Mouse (Mus musculus): ENCODE measurements at regions not wholly inside any gene's neighbourhood (a gene's known extent, or its start where the extent isn't known, plus 50 kb on each side); places are given as distances from the start of the nearest gene placed in this dataset.
A peak's percentile ranks its signal among the peaks of the same experiment; 100 is the strongest.

DNA sequence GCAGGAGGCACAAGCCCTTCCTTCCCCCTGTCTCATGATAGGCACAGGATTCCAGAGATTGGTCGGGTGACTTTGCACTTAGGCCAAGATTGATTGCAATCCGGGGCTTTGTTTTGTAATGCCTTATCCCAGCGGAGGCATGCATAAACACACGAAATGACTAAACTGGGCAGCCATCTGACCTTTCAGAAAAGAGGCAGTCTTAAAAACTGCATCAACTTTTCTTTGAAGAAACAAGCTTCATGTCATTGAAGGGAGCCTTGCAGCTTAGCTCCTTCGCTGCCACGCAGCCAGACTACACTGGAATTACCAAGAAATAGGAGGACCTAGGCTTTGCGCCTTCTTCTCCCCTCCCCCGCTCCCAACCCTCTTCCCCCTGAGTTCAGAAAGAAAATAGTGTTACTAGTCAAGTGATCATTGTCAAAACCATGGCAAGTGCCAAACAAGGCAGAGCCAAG lies 67.7 kb upstream of the BC052040 start:
- no peaks in the 10 kb centered on the region for H3K9me3 ChIP-seq
- peaks cover 46% of the 10 kb centered on the region for H3K4me1 ChIP-seq (replicated peaks)
- 12% methylated on average over 8 of the region's 8 CpGs for WGBS
- peak; percentile 57 for DNase-seq (ENCODE audit: low spot score)
- H3K36me3 ChIP-seq, result no peaks in the 10 kb centered on the region
- H3K27me3 ChIP-seq (ENCODE audit: insufficient read depth, poor library complexity, severe bottlenecking), result no peaks in the 10 kb centered on the region
- H3K27ac ChIP-seq, result peak overlapping the region; percentile 79
- no peak overlapping the region for H3K4me3 ChIP-seq

DNA sequence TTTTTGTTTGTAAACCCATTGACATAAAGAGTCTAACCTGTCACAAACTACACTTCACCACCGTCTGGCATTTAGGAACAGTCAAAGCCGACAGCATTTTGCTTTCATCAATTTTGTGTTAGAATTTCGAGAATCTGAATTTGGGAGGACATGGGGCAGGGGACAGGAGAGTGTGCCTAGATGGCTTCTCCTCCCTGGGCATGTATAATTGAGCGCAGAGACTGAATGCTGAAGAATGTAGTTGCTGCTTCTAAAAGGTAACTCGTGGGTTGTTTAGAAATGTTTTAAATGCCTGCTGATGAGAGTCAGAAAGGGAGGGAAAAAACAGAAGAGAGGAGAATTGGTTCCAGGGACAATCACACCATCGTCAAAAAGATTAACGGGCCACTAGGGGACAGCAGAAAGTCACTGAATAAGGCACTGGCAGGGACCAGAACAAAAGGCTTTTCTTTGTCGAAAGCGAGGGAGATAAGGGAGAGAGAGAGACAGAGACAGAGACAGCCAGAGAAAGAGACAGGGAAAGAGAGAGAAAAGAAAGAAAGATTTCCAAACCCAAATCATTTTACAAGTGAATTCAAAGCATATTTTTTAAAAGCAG lies 66.6 kb upstream of the BC052040 start:
- Histone ChIP-seq H3K27me3 (ENCODE audit: insufficient read depth, poor library complexity, severe bottlenecking) (no peaks in the 10 kb centered on the region), H3K9me3 (no peaks in the 10 kb centered on the region), H3K27ac (peak overlapping the region; percentile 76), H3K36me3 (no peaks in the 10 kb centered on the region), H3K4me1 (replicated peaks) (peaks cover 37% of the 10 kb centered on the region), H3K4me3 (no peak overlapping the region)
- peak; percentile 48 for DNase-seq (ENCODE audit: low spot score)
- 12% methylated on average over 9 of the region's 9 CpGs for WGBS

DNA sequence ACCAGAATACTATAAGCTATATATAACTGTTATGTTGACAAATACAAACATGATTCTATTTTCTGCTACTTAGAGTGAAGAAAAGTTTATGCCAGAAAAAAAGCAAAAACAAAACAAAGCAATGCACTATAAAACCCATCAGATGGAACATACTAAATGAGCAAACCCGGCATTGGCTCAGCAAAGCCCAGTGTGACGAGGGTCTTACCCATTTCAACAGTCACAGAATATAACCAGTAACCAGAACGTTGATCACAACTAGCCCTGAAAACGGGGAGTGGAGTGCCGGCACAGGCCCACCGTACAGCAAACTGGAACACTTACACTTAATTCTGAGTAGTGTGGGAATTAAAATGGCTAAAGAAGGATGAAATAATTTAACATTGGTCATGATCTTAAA lies 66.0 kb upstream of the BC052040 start:
- H3K9me3 ChIP-seq, result no peaks in the 10 kb centered on the region
- H3K4me3 ChIP-seq, result no peak overlapping the region
- 80% methylated on average over 6 of the region's 6 CpGs for WGBS
- no peak for DNase-seq (ENCODE audit: low spot score)
- no peaks in the 10 kb centered on the region for H3K27me3 ChIP-seq (ENCODE audit: insufficient read depth, poor library complexity, severe bottlenecking)
- peaks cover 39% of the 10 kb centered on the region for H3K4me1 ChIP-seq (replicated peaks)
- peak overlapping the region; percentile 76 for H3K27ac ChIP-seq
- no peaks in the 10 kb centered on the region for H3K36me3 ChIP-seq

DNA sequence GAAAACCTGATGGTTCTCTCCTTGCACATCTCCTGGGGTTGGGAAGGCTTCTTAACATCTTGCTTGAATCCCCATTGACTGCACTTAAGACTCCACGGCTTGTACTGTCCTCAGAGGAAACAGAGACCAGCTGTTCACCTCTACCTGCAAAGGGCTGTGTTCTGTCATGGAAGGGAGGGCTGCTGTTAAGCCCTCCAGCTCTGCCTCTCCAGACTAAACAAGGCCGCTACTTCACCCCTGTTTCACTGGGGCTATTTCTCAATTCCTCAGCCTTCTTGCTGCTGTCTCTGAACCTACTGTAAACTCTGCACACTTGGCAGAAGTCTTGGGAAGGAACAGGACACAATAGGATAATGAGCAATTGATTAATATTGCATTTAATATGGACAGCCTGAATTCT lies 64.7 kb upstream of the BC052040 start:
- Histone ChIP-seq H3K9me3 (no peaks in the 10 kb centered on the region), H3K4me1 (replicated peaks) (peaks cover 39% of the 10 kb centered on the region), H3K27me3 (ENCODE audit: insufficient read depth, poor library complexity, severe bottlenecking) (no peaks in the 10 kb centered on the region), H3K27ac (peak overlapping the region; percentile 66; the same call in 1 of the 2 replicates), H3K36me3 (no peaks in the 10 kb centered on the region), H3K4me3 (no peak overlapping the region)
- DNase-seq (ENCODE audit: low spot score), result no peak
- WGBS, result 64% methylated on average over 2 of the region's 2 CpGs

DNA sequence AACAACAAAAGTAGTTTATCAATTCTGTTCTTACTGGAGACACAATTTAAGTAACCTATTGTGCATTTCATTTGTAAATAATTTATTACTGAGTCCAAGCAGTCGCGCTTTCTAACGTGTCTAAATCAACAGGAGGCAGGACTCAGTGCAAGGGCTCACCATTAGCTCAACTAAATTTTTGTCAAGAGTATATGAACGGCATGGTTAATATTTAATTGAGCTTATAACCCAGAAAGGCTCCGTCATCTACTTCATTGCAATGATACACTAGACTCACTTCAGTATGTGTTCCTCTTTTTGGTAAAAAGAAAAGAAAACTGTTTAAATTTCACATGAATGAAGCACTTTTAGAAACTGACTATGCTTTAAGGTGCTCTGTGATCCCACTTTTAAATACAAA lies 61.5 kb upstream of the BC052040 start:
- no peak overlapping the region for H3K27ac ChIP-seq
- no peaks in the 10 kb centered on the region for H3K36me3 ChIP-seq
- H3K9me3 ChIP-seq, result no peaks in the 10 kb centered on the region
- WGBS, result 78% methylated on average over 5 of the region's 5 CpGs
- H3K4me3 ChIP-seq, result no peak overlapping the region
- DNase-seq (ENCODE audit: low spot score), result no peak
- H3K4me1 ChIP-seq (replicated peaks), result peaks cover 14% of the 10 kb centered on the region
- H3K27me3 ChIP-seq (ENCODE audit: insufficient read depth, poor library complexity, severe bottlenecking), result no peaks in the 10 kb centered on the region

DNA sequence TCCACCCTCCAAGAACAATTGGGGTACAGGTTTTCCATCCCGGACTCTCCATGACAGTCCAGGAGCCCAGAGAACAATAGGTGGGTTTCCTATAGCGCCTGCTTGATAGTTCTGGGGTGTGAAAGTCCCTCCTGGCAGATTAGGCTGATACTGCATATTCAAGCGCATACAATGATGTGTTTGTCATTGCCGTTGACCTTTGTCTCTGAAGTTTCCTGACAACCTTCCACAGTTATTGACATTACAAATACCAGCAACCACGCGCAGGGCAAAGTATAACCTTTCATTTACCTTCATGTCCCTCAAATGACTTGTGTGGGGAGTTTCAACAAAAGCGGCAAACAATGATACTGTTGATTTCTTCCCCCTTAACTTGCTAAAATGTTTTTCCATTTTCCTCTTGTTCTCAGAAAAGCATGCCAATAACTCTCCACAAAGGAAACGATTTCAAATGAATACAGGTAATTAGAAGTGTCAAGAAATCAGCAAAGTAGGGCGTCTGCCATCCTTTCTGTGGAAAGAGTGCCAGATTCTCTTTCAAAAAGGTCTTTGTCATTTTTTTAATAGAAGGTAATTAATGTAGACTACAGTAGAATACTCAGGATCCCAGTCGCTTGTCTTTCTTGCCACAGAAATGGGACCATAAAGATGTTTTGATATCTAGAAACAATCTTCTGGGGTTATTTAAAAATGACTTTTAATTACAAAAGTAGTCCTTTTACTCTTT lies 60.9 kb upstream of the BC052040 start:
- Histone ChIP-seq H3K36me3 (no peaks in the 10 kb centered on the region), H3K27me3 (ENCODE audit: insufficient read depth, poor library complexity, severe bottlenecking) (no peaks in the 10 kb centered on the region), H3K27ac (no peak overlapping the region), H3K4me1 (replicated peaks) (peaks cover 12% of the 10 kb centered on the region), H3K4me3 (no peak overlapping the region), H3K9me3 (no peaks in the 10 kb centered on the region)
- no peak for DNase-seq (ENCODE audit: low spot score)
- 51% methylated on average over 10 of the region's 10 CpGs for WGBS

DNA sequence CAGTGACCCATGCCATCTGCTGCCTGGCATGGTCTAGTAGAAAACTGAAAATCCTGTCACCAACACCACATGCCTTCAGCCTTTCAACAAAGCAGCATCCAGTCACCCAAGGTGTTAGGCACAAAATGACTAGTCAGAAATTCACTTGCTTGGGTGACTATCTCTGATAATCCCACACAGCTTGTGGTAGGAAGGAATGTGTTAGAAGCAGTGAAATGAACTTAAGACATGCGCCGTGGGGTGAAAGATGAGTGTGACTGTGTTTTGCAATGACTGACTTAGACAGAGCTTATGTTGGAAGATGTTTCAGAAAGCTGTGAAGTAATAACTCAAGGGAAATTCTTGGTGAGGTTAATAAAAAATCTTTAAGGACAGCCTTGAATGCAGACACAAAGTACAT lies 51.6 kb upstream of the BC052040 start:
- Histone ChIP-seq H3K27ac (no peak overlapping the region), H3K36me3 (no peaks in the 10 kb centered on the region), H3K4me1 (replicated peaks) (no peaks in the 10 kb centered on the region), H3K9me3 (no peaks in the 10 kb centered on the region), H3K27me3 (ENCODE audit: insufficient read depth, poor library complexity, severe bottlenecking) (no peaks in the 10 kb centered on the region), H3K4me3 (no peak overlapping the region)
- no peak for DNase-seq (ENCODE audit: low spot score)
- 95% methylated on average over 2 of the region's 2 CpGs for WGBS

All from hindbrain, embryonic 10.5 days (tissue).